Mouse (Mus musculus) urinary bladder, postnatal 14 days (tissue): Measurements from ENCODE around the gene Slc7a7.

ENCODE experiments used
- DNase-seq: peaks from one replicate; pipeline ENCODE4 v3.0.0; 2021; ENCODE audit warnings: low spot score

Slc7a7 gene

DNA sequence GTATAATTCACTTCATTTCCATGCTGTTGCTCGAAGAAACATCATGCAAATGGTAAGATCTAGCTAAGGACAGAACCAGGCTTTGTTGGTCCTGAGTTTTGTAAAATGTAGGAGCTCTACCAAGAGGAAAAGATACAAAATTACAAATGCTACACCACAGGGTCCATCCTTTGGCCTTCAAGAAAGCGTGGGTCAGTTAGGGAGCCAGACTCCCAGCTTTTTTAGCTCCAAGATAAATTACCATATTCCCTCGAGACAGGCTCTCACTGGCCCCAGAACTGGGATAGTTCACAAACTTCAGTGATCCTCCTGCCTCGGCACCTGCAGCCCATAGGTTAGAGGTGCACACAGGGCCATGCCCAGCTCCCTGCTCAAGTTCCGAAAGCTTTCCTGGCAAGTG, 93.1 kb downstream of the Slc7a7 start:
- DNase-seq, result no peak

DNA sequence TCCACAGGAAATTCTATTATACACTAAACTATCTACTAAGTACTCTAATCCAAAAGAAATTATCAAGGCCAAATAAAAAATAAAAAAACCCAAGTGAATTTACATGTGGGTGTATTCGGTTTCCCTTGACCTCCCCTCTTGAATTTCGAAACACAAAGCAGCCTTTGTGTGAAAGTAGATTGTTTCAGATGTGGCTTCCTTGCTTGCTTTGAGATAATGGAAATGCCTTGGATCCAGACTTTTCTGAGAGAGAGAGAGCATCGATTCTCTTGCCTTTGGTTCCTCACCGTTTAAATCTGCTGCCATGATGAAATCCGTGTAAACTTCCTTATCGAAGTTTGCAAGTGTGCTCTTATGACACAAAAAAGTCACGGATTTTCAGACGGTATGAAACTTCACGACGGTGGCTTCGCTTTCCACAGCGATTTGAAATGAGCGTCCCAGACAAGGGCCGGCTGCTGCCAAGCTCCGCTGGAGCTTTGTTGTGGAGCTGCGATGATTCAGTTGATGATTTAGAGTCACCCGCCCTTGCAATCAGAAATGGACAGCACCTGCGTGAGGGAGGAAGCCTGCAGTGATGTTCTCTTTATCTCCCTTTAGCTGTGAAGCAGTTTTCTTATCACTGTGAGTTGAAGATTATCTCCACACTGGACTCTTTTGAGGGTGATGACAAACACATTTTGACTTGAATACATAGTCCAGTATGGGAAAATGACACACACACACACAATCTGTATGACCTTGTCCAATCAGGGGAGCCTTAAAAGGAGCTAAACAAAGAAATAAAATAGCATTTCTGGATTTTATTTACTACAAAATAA, 95.8 kb downstream of the Slc7a7 start:
- DNase-seq, result no peak
